Mouse (Mus musculus) stomach, postnatal 0 days (tissue): ENCODE results near the gene Nsl1.

Experiments used
- CTCF ChIP-seq: IDR thresholded peaks from 2 replicates; pipeline ENCODE4 v1.5.1; 2016; ENCODE audit warnings: antibody characterized with exemption, low read depth, mild to moderate bottlenecking, moderate library complexity
- EP300 ChIP-seq: optimal IDR thresholded peaks from 2 replicates; pipeline ENCODE3; 2016; ENCODE audit warnings: antibody characterized with exemption

- no peak for TF ChIP-seq CTCF
- no peak for TF ChIP-seq EP300
Observed at GRCm38 (mm10) chr1:191135406-191135805, 72.6 kb downstream of the Nsl1 start.
